Mouse (Mus musculus) limb, embryonic 15.5 days (tissue): ENCODE results near the gene Gm49661. TPM values are rescaled to one million over a fixed set of nuclear protein-coding genes. Genes with fewer than 3 reads are reported as not detected.

Experiments used
- microRNA-seq: library from miRNA; unstranded; fragments of <30 nt; microRNA quantifications from one replicate; pipeline ENCODE4, GENCODE M21; 2016
- polyA plus RNA-seq: library from polyadenylated mRNA; unstranded; fragments of >200 nt; fragmentation: Nextera tagmentation; extraction: Ambion mirVana; gene quantifications from 2 replicates; pipeline ENCODE4 v1.2.1, GENCODE M21; 2015

Gene Gm49661
- polyA plus RNA-seq, 1 experiment from 2014 or later = not detected

Small RNA genes lying within 50 kb of the gene (microRNA-seq; reads per million reads assigned to microRNA genes)
- gene Gm24197 = not detected

Other genes with a start within 250 kb of the Gm49661 start
- gene G430095P16Rik, start 246.4 kb downstream of the Gm49661 start, polyA plus RNA-seq = 3.8 and 5.5 TPM in 2 replicates
- gene Nfix, start 169.1 kb downstream of the Gm49661 start, polyA plus RNA-seq = 87.0 and 100 TPM in 2 replicates
- gene Dand5, start 146.6 kb downstream of the Gm49661 start, polyA plus RNA-seq = 7.5 and 8.0 TPM in 2 replicates
- 44.7 and 45.6 TPM in 2 replicates for gene Gadd45gip1, start 137.9 kb downstream of the Gm49661 start, polyA plus RNA-seq
- 102 and 122 TPM in 2 replicates for gene Rad23a, start 128.8 kb downstream of the Gm49661 start, polyA plus RNA-seq
- 1,060 and 1,089 TPM in 2 replicates for gene Calr, start 122.5 kb downstream of the Gm49661 start, polyA plus RNA-seq
- gene Farsa, start 112.4 kb downstream of the Gm49661 start, polyA plus RNA-seq = 94.4 and 98.2 TPM in 2 replicates
- 58.0 and 70.0 TPM in 2 replicates for gene Syce2, start 97.3 kb downstream of the Gm49661 start, polyA plus RNA-seq
- 31.1 and 34.3 TPM in 2 replicates for gene Gcdh, start 75.5 kb downstream of the Gm49661 start, polyA plus RNA-seq
- gene Klf1, start 67.5 kb downstream of the Gm49661 start, polyA plus RNA-seq = 1.4 and 2.5 TPM in 2 replicates
- 19.2 and 22.1 TPM in 2 replicates for gene Dnase2a, start 60.9 kb downstream of the Gm49661 start, polyA plus RNA-seq
- 0.34 and 0.35 TPM in 2 replicates for gene Mast1, start 32.1 kb downstream of the Gm49661 start, polyA plus RNA-seq
- 0.19 and 0.24 TPM in 2 replicates for gene Rtbdn, start 22.4 kb downstream of the Gm49661 start, polyA plus RNA-seq
- 635 and 681 TPM in 2 replicates for gene Prdx2, start 154 bp upstream of the Gm49661 start, polyA plus RNA-seq
- 95.2 and 95.6 TPM in 2 replicates for gene Rnaseh2a, start 334 bp upstream of the Gm49661 start, polyA plus RNA-seq
- 30.4 and 42.5 TPM in 2 replicates for gene Junb, start 9.3 kb upstream of the Gm49661 start, polyA plus RNA-seq
- gene Hook2, start 21.2 kb upstream of the Gm49661 start, polyA plus RNA-seq = 26.9 and 28.8 TPM in 2 replicates
- 0.12 TPM in 2 replicates for gene Best2, start 45.1 kb upstream of the Gm49661 start, polyA plus RNA-seq
- gene Asna1, start 55.8 kb upstream of the Gm49661 start, polyA plus RNA-seq = 113 and 117 TPM in 2 replicates
- 86.7 and 102 TPM in 2 replicates for gene Trir, start 57.4 kb upstream of the Gm49661 start, polyA plus RNA-seq
- gene Tnpo2, start 67.5 kb upstream of the Gm49661 start, polyA plus RNA-seq = 32.7 and 33.7 TPM in 2 replicates
- gene Fbxw9, start 90.6 kb upstream of the Gm49661 start, polyA plus RNA-seq = 30.1 and 32.3 TPM in 2 replicates
- gene Gm5741, start 98.5 kb upstream of the Gm49661 start, polyA plus RNA-seq = not detected in 2 replicates
- 41.5 and 48.9 TPM in 2 replicates for gene Dhps, start 102.3 kb upstream of the Gm49661 start, polyA plus RNA-seq
- 106 and 111 TPM in 2 replicates for gene Wdr83os, start 111.3 kb upstream of the Gm49661 start, polyA plus RNA-seq
- gene Wdr83, start 111.9 kb upstream of the Gm49661 start, polyA plus RNA-seq = 40.5 and 42.4 TPM in 2 replicates
- gene Man2b1, start 113.8 kb upstream of the Gm49661 start, polyA plus RNA-seq = 39.8 and 42.1 TPM in 2 replicates
- gene Zfp791, start 153.7 kb upstream of the Gm49661 start, polyA plus RNA-seq = 2.2 and 2.5 TPM in 2 replicates
- gene Cks1brt, start 182.5 kb upstream of the Gm49661 start, polyA plus RNA-seq = not detected in 2 replicates